Mouse (Mus musculus): Measurements from ENCODE around the gene Rbm33. TPM values are rescaled to one million over a fixed set of nuclear protein-coding genes. Genes with fewer than 3 reads are reported as not detected.

The Rbm33 gene
- total and polyA plus RNA-seq, 3 experiments = 13.6 to 41.1 (median 38.5) TPM

DNA sequence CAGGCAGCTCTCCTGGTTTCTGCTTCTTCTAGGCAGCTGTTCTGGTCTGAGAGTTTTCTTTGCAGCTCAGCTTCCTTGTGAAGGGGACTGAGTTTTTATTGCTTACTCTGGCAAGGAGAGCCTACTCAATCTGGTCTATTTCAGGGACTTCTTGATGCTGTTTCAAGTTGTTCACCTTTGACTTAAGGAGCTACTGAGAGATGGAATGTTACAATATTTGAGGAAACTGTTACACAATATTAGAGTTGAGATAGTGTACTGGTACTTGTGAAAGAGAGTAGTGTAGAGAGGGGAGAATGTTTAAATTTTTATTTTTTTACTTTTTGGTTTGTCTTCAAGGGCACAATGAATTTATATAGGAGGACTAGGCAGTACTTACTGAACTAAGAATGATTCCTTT lies 53.9 kb downstream of the Rbm33 start:
- no peak overlapping the region for H3K9ac ChIP-seq (ENCODE audit: low read depth, low read length)
- TF ChIP-seq CTCF (IDR thresholded peaks at IDR 0.05) (no peak), EP300 (IDR thresholded peaks at IDR 0.05; ENCODE audit: insufficient read depth, low read depth, low read length) (no peak), POLR2A (IDR thresholded peaks at IDR 0.05; ENCODE audit: insufficient read depth, low read depth, low read length) (no peak)
- no peak overlapping the region for H3K27ac ChIP-seq
- no peak overlapping the region for H3K4me3 ChIP-seq
- no peaks in the 10 kb centered on the region for H3K27me3 ChIP-seq (ENCODE audit: control insufficient read depth, insufficient read depth, low read length)
- peaks cover 8% of the 10 kb centered on the region for H3K36me3 ChIP-seq (ENCODE audit: control insufficient read depth, insufficient read depth, low read length)
- H3K4me1 ChIP-seq (ENCODE audit: control insufficient read depth, insufficient read depth, low read length) = no peaks in the 10 kb centered on the region
- intact Hi-C loops (cut with DNase I) = no loop called here
- H3K79me2 ChIP-seq (replicated peaks; ENCODE audit: control insufficient read depth, insufficient read depth, low read length) = peaks cover 3% of the 10 kb centered on the region; the same call in 1 of the 2 replicates
- no peak for DNase-seq

DNA sequence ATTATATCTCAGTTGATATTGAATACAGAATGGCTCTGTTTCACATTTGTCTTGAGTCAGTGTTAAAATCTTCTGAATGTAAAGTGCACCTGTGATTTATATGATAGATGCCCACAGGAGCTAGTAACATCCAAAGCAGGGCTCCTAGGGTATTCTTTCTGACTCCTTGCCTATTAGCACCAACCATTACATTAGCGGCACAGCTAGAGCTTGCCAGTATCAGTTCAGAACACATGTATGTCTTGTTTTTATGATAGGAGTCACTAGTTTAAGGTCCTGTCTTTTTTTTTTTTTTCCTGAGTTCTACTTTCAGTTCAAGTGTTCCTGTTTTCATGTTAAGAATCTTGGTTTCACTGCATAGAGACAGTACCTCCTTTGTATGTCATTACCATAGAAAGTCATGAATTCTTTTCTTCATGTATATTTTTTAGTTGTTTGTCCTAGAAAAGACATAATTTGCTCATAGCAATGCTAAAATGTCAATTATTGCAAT lies 55.3 kb downstream of the Rbm33 start:
- Histone ChIP-seq H3K27me3 (ENCODE audit: control insufficient read depth, insufficient read depth, low read length) (no peaks in the 10 kb centered on the region), H3K27ac (no peak overlapping the region), H3K4me3 (no peak overlapping the region), H3K4me1 (ENCODE audit: control insufficient read depth, insufficient read depth, low read length) (no peaks in the 10 kb centered on the region), H3K9ac (ENCODE audit: low read depth, low read length) (no peak overlapping the region), H3K79me2 (replicated peaks; ENCODE audit: control insufficient read depth, insufficient read depth, low read length) (peaks cover 3% of the 10 kb centered on the region; the same call in 1 of the 2 replicates), H3K36me3 (ENCODE audit: control insufficient read depth, insufficient read depth, low read length) (peaks cover 4% of the 10 kb centered on the region)
- intact Hi-C loops (cut with DNase I) = no loop called here
- WGBS = 100% methylated on average over 1 of the region's 1 CpGs
- no peak for DNase-seq
- TF ChIP-seq EP300 (IDR thresholded peaks at IDR 0.05; ENCODE audit: insufficient read depth, low read depth, low read length) (no peak), POLR2A (IDR thresholded peaks at IDR 0.05; ENCODE audit: insufficient read depth, low read depth, low read length) (no peak)

DNA sequence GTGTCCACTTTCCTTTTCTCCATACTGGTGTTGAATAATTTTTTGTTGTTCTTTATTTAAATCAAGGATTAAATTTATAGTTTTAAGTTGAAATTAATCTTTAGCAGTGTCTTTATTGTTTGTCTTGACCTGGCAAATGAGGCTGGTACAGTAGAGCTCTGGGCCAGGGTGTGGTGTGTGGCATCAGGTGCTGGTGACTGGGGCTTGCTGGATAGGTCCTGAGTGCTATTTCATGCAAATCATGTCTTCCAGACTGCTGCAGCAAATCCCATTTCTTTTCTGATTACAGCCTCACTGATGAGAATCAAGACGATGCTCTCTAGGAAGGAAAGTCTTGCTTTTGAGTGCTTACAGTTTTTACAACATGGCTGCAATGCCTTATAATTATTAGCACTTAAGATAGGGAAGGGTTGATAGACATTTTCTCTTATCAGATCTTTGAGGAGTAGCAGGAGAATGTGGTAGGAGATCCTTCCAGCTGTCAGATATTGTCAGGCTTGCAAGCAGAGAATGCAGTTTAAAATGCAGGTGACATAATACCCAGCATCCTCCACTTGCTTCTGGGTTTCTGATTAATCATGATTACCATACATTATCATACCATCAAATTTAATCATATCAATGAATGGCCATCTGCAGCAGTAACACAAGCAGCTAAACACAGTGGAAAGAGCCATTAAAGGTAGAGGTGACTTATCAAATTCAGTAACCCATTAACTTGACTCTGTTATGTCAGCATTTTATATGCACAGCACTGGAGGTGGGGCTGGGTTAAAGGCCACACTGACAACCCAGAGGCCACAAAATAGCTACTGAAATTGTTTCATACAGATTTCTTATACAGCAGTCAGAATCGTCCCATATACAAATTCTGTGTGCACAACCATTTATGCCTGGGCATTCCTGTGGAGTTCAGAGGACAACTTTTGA lies 56.8 kb downstream of the Rbm33 start:
- peaks cover 3% of the 10 kb centered on the region; the same call in 1 of the 2 replicates for H3K79me2 ChIP-seq (replicated peaks; ENCODE audit: control insufficient read depth, insufficient read depth, low read length)
- WGBS = 88% methylated on average over 2 of the region's 2 CpGs
- intact Hi-C loops (cut with DNase I) = no loop called here

DNA sequence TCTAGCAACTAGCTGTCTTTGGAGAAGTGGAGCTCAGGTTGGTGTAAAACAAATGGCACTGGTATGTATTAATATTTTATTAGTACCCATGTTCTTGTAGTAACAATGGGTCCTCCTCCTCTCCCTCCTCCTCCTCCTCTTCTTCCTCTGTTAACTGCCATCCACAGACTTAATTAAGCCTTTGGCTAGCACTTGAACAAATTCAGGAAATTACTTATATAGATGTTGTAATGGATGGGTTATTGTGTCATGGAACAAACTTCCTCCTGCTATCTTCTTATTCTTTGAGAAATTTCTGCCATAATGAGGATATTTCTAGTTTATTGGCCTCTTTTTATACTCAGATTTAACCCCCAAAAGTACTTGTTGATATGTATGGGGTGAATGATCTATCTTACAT lies 60.4 kb downstream of the Rbm33 start:
- no peaks in the 10 kb centered on the region for H3K27me3 ChIP-seq (ENCODE audit: control insufficient read depth, insufficient read depth, low read length)
- H3K79me2 ChIP-seq (replicated peaks; ENCODE audit: control insufficient read depth, insufficient read depth, low read length) = 0 out of 2 replicates have a peak, but pooled peaks cover 1% of the 10 kb centered on the region
- H3K4me1 ChIP-seq (ENCODE audit: control insufficient read depth, insufficient read depth, low read length) = no peaks in the 10 kb centered on the region
- H3K27ac ChIP-seq = no peak overlapping the region
- H3K4me3 ChIP-seq = no peak overlapping the region
- peaks cover 2% of the 10 kb centered on the region; the same call in 1 of the 2 replicates for H3K36me3 ChIP-seq (ENCODE audit: control insufficient read depth, insufficient read depth, low read length)
- intact Hi-C loops (cut with DNase I) = no loop called here
- TF ChIP-seq EP300 (IDR thresholded peaks at IDR 0.05; ENCODE audit: insufficient read depth, low read depth, low read length) = no peak
- no peak for TF ChIP-seq POLR2A (IDR thresholded peaks at IDR 0.05; ENCODE audit: insufficient read depth, low read depth, low read length)
- TF ChIP-seq CTCF (IDR thresholded peaks at IDR 0.05) = no peak
- no peak overlapping the region for H3K9ac ChIP-seq (ENCODE audit: low read depth, low read length)
- DNase-seq = no peak

More for the DNA sequence above, 56.8 kb downstream of the Rbm33 start:
- peaks cover 2% of the 10 kb centered on the region; the same call in 1 of the 2 replicates for H3K36me3 ChIP-seq (ENCODE audit: control insufficient read depth, insufficient read depth, low read length)
- H3K4me3 ChIP-seq = no peak overlapping the region
- no peak for DNase-seq
- H3K27me3 ChIP-seq (ENCODE audit: control insufficient read depth, insufficient read depth, low read length) = no peaks in the 10 kb centered on the region
- H3K4me1 ChIP-seq (ENCODE audit: control insufficient read depth, insufficient read depth, low read length) = no peaks in the 10 kb centered on the region
- TF ChIP-seq EP300 (IDR thresholded peaks at IDR 0.05; ENCODE audit: insufficient read depth, low read depth, low read length) (no peak), CTCF (IDR thresholded peaks at IDR 0.05) (no peak), POLR2A (IDR thresholded peaks at IDR 0.05; ENCODE audit: insufficient read depth, low read depth, low read length) (no peak)
- H3K27ac ChIP-seq = no peak overlapping the region
- no peak overlapping the region for H3K9ac ChIP-seq (ENCODE audit: low read depth, low read length)

DNA sequence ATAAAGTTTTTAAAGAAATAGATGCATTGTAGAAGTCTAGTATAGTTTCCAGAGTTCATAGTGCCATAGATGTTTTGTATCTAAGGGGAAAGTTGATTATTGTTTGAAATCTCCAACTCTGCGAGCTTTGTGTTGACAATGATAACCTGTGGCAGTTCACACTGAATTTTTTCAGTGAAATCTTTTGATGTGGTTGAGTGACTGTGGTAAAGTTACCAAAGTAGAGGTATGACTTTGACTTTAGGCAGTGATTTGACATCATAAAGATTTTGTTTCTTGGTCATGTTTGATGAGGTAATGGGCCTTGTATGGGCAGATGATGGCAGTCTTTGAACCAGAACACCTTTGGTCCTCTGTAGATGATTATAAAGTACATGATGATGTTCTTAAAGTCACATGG lies 65.4 kb downstream of the Rbm33 start:
- Histone ChIP-seq H3K9ac (ENCODE audit: low read depth, low read length) (no peak overlapping the region), H3K79me2 (replicated peaks; ENCODE audit: control insufficient read depth, insufficient read depth, low read length) (no peaks in the 10 kb centered on the region), H3K27ac (no peak overlapping the region), H3K4me1 (ENCODE audit: control insufficient read depth, insufficient read depth, low read length) (no peaks in the 10 kb centered on the region), H3K4me3 (no peak overlapping the region), H3K36me3 (ENCODE audit: control insufficient read depth, insufficient read depth, low read length) (no peaks in the 10 kb centered on the region), H3K27me3 (ENCODE audit: control insufficient read depth, insufficient read depth, low read length) (no peaks in the 10 kb centered on the region)
- no peak for DNase-seq
- 87% methylated on average over 1 of the region's 1 CpGs for whole genome bisulfite sequencing
- TF ChIP-seq POLR2A (IDR thresholded peaks at IDR 0.05; ENCODE audit: insufficient read depth, low read depth, low read length) = no peak
- intact Hi-C loops (cut with DNase I) = loop anchor here (10.0 kb wide), 1 partner anchor 257 kb away; no protein-coding TSS in a partner anchor

DNA sequence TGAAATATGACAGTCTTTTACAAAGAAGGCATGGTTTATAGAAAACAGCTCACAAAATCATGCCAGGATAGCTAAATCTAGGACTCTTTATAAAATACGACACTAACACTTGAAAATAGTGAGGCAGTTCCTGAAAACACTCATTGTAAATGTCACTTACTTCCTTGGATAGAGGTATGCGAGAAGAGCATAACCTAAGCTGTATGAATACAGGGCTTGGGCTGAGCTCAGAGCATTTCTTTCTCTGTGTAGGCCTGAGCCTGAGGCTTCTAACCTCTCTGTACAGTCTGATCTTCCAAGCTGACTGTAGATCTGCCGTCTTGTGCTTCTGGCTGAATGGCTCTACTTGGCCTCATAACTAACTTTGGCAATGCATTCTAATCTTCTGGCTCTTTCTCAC lies 69.9 kb downstream of the Rbm33 start:
- intact Hi-C loops (cut with DNase I) = loop anchor here (10.0 kb wide), 1 partner anchor 262 kb away; no protein-coding TSS in a partner anchor
- no peak for TF ChIP-seq EP300 (IDR thresholded peaks at IDR 0.05; ENCODE audit: insufficient read depth, low read depth, low read length)
- peaks cover 3% of the 10 kb centered on the region for H3K36me3 ChIP-seq (ENCODE audit: control insufficient read depth, insufficient read depth, low read length)

More for the DNA sequence above, 69.9 kb downstream of the Rbm33 start:
- Histone ChIP-seq H3K27ac (no peak overlapping the region), H3K4me3 (no peak overlapping the region), H3K9ac (ENCODE audit: low read depth, low read length) (no peak overlapping the region), H3K79me2 (replicated peaks; ENCODE audit: control insufficient read depth, insufficient read depth, low read length) (no peaks in the 10 kb centered on the region), H3K4me1 (ENCODE audit: control insufficient read depth, insufficient read depth, low read length) (no peaks in the 10 kb centered on the region), H3K27me3 (ENCODE audit: control insufficient read depth, insufficient read depth, low read length) (no peaks in the 10 kb centered on the region)
- WGBS = 89% methylated on average over 3 of the region's 3 CpGs
- DNase-seq = no peak
